Mouse (Mus musculus) small intestine, adult 2 months (tissue): ENCODE measurements around the gene Ccdc152. TPM values are rescaled to one million over a fixed set of nuclear protein-coding genes. Genes with fewer than 3 reads are reported as not detected.

Source experiments
- H3K27ac ChIP-seq: fragments of 200-500 bp; 2 replicates; pipeline ENCODE4 v1.5.1; 2012; ENCODE audit warnings: low read depth, low read length, control low read depth, inconsistent platforms; ENCODE audit not compliant: insufficient read depth
- H3K27me3 ChIP-seq: fragments of 200-500 bp; 2 replicates; pipeline ENCODE4 v1.6.1; 2012; ENCODE audit warnings: mild to moderate bottlenecking, moderate library complexity, low read length, inconsistent platforms; ENCODE audit not compliant: control insufficient read depth, insufficient read depth
- H3K36me3 ChIP-seq: fragments of 200-500 bp; 2 replicates; pipeline ENCODE4 v1.6.1; 2012; ENCODE audit warnings: mild to moderate bottlenecking, low read length, control low read depth, inconsistent platforms; ENCODE audit not compliant: control insufficient read depth, insufficient read depth
- H3K4me1 ChIP-seq: fragments of 200-500 bp; 2 replicates; pipeline ENCODE4 v1.6.1; 2012; ENCODE audit warnings: low read length, inconsistent platforms, mixed read lengths; ENCODE audit not compliant: control insufficient read depth, insufficient read depth, insufficient read length
- H3K4me3 ChIP-seq: fragments of 200-500 bp; 2 replicates; pipeline ENCODE4 v1.5.1; 2012; ENCODE audit warnings: low read depth, mild to moderate bottlenecking, control low read depth, inconsistent platforms, low read length, moderate library complexity
- CTCF ChIP-seq: fragments of 200-500 bp; IDR thresholded peaks from 2 replicates; pipeline ENCODE4 v1.5.1; 2012; ENCODE audit warnings: low read depth, mild to moderate bottlenecking, control low read depth, inconsistent platforms, low read length, moderate library complexity, mixed read lengths; ENCODE audit not compliant: insufficient replicate concordance, insufficient read length; ENCODE audit errors: extremely low read depth
- POLR2A ChIP-seq: fragments of 200-500 bp; IDR thresholded peaks from 2 replicates; pipeline ENCODE4 v1.6.1; 2012; ENCODE audit warnings: low read depth, mild to moderate bottlenecking, control low read depth, inconsistent platforms, low read length, moderate library complexity
- WGBS: fragments of 180-500 bp; shearing (Covaris S2); methylation state at CpG from one replicate; pipeline ENCODE4 v1.1.7; 2018; 5-methylcytosine and 5-hydroxymethylcytosine counted together
- polyA plus RNA-seq: library from polyadenylated mRNA; depleted of rRNA; stranded (reverse); fragments of >200 nt; gene quantifications from 2 replicates; pipeline ENCODE4 v1.2.3, GENCODE M21; 2012

Gene Ccdc152
- polyA plus RNA-seq, 1 experiment, result 2.5 TPM

GRCm38 (mm10) chr15:3264828-3265227, 38.5 kb downstream of the Ccdc152 start:
- WGBS, result 93% methylated on average over 1 of the region's 1 CpGs
- TF ChIP-seq POLR2A (no peak), CTCF (no peak)
- H3K36me3 ChIP-seq, result no peaks in the 10 kb centered on the region
- no peak overlapping the region for H3K27ac ChIP-seq
- H3K27me3 ChIP-seq, result no peaks in the 10 kb centered on the region
- H3K4me3 ChIP-seq, result no peak overlapping the region
- H3K4me1 ChIP-seq, result peaks cover 7% of the 10 kb centered on the region; the same call in 1 of the 2 replicates

- Histone ChIP-seq H3K4me3 (no peak overlapping the region), H3K36me3 (no peaks in the 10 kb centered on the region), H3K27ac (no peak overlapping the region), H3K27me3 (no peaks in the 10 kb centered on the region), H3K4me1 (peaks cover 3% of the 10 kb centered on the region; the same call in 1 of the 2 replicates)
- 93% methylated on average over 4 of the region's 4 CpGs for WGBS
- no peak for TF ChIP-seq POLR2A
- TF ChIP-seq CTCF, result no peak
Measured at GRCm38 (mm10) chr15:3264293-3264692, 39.0 kb downstream of the Ccdc152 start.

GRCm38 (mm10) chr15:3262883-3263282, 40.4 kb downstream of the Ccdc152 start:
- Histone ChIP-seq H3K4me1 (peaks cover 3% of the 10 kb centered on the region; the same call in 1 of the 2 replicates), H3K4me3 (no peak overlapping the region), H3K27ac (no peak overlapping the region), H3K36me3 (no peaks in the 10 kb centered on the region), H3K27me3 (no peaks in the 10 kb centered on the region)
- TF ChIP-seq CTCF, result no peak
- no peak for TF ChIP-seq POLR2A
- WGBS, result 53% methylated on average over 3 of the region's 3 CpGs

DNA sequence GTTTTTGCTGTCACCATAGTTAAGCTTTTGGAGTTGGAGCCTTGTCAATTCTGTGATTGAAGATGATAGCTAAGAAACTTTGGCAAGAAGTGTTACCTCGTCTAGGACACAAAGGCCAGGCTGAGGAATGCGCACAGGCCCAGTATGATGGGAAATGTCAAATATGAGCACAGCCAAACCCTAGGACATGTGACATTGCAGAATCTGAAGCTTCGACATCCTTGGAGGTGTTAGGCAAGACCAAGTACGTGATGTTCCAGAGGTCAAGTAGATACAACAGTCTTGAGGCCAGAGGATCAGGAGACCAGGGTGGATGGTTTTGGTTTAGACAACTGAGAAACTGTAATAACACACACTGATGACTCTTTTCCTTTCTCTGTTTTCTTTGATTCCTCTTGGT, 43.0 kb downstream of the Ccdc152 start:
- no peaks in the 10 kb centered on the region for H3K27me3 ChIP-seq
- TF ChIP-seq POLR2A, result no peak
- no peak for TF ChIP-seq CTCF
- 88% methylated on average over 4 of the region's 4 CpGs for WGBS
- H3K4me1 ChIP-seq, result no peaks in the 10 kb centered on the region
- H3K4me3 ChIP-seq, result no peak overlapping the region
- no peak overlapping the region for H3K27ac ChIP-seq
- no peaks in the 10 kb centered on the region for H3K36me3 ChIP-seq

GRCm38 (mm10) chr15:3259025-3259424, 44.3 kb downstream of the Ccdc152 start:
- H3K4me3 ChIP-seq, result no peak overlapping the region
- 64% methylated on average over 1 of the region's 1 CpGs for WGBS
- H3K27me3 ChIP-seq, result no peaks in the 10 kb centered on the region
- H3K36me3 ChIP-seq, result no peaks in the 10 kb centered on the region
- H3K4me1 ChIP-seq, result no peaks in the 10 kb centered on the region
- TF ChIP-seq POLR2A (no peak), CTCF (no peak)
- H3K27ac ChIP-seq, result no peak overlapping the region

DNA sequence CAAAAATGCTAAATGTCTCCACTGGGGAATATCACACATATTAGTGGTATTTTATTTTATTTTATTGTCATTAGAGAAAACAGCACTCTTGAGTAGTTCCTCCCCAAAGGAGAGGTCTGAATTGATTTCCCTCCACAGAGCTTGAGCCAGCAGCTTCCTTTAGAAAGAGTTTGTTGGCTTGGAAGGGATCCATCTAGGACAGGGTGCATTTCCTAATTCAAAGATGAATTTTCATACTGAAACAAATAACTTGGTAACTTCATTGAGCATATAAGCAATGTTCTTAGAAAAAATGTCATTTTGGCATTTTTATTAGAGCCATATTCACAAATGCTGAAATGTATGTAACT, 51.6 kb downstream of the Ccdc152 start:
- H3K27ac ChIP-seq, result no peak overlapping the region
- H3K4me1 ChIP-seq, result peaks cover 14% of the 10 kb centered on the region
- H3K4me3 ChIP-seq, result no peak overlapping the region
- H3K36me3 ChIP-seq, result no peaks in the 10 kb centered on the region
- H3K27me3 ChIP-seq, result no peaks in the 10 kb centered on the region
- TF ChIP-seq CTCF, result no peak
- no peak for TF ChIP-seq POLR2A

- Histone ChIP-seq H3K4me3 (no peak overlapping the region), H3K27me3 (no peaks in the 10 kb centered on the region), H3K27ac (peak overlapping the region; percentile 42), H3K4me1 (peaks cover 14% of the 10 kb centered on the region), H3K36me3 (no peaks in the 10 kb centered on the region)
- 31% methylated on average over 3 of the region's 3 CpGs for WGBS
- TF ChIP-seq CTCF (no peak), POLR2A (no peak)
Measured at GRCm38 (mm10) chr15:3251031-3251717, 52.2 kb downstream of the Ccdc152 start.
